Mouse (Mus musculus) kidney, adult 11 months (tissue): ENCODE measurements at regions not wholly inside any gene's neighbourhood (a gene's known extent, or its start where the extent isn't known, plus 50 kb on each side); places are given as distances from the start of the nearest gene placed in this dataset.

Experiments used
- DNase-seq: peaks from one replicate; pipeline ENCODE4 v3.0.0; 2022

DNA sequence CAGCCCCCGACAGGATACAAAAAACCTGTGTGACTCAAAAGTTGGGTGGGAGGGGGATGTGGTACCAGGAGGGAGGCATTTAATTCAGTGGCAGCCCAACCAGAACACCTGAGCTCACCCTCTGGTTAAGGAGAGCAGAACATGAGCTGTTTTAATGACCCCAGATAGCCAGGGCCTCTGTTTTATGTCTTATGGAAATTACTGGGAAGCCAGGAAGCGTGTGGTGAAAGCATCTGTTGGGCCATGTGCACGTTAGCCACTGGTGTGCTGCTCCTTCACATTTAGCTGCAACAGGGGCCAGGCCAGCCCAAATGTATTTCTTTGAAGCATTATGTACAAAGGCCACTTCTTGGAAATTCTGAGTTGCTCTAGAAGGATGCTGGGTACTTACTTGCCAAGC lies 308.2 kb upstream of the Hnrnpa3 start:
- no peak for DNase-seq

DNA sequence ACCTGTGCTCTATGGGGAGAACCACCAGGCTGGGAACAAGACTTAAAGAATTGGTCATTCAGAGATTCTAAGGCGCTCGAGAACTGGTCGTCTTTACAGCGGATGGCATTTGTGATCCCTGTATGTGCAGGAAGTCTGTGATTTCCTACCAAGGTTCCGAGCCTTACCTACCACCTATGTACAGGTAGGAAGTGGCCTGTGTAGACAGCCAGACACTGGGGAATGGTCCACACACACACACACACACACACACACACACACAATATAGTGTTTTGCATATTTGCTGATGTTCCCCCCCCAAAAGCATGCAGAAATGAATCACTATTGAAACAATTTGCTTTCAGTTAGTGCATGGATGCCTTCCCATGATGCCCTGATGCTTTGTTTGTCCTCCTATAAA lies 307.1 kb upstream of the Hnrnpa3 start:
- DNase-seq, result no peak

DNA sequence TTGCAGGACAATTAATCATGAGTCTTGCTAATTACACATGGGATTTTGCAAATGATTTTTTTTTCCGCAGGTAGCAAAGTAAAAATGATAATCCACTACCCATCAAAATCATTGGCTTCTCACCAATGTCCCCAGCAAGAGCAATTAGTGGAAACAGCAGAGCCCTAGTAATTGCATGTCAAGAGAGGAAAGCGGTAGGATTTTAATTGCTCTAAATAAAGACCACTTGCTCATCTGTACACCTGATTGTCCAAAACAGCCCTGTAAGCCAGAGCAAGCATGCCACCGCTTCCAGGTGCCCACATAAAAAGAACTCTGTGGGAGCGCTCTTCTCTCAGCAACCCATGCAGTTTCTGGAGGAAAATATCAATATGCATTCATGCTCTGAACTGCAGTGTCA lies 306.5 kb upstream of the Hnrnpa3 start:
- DNase-seq, result no peak

DNA sequence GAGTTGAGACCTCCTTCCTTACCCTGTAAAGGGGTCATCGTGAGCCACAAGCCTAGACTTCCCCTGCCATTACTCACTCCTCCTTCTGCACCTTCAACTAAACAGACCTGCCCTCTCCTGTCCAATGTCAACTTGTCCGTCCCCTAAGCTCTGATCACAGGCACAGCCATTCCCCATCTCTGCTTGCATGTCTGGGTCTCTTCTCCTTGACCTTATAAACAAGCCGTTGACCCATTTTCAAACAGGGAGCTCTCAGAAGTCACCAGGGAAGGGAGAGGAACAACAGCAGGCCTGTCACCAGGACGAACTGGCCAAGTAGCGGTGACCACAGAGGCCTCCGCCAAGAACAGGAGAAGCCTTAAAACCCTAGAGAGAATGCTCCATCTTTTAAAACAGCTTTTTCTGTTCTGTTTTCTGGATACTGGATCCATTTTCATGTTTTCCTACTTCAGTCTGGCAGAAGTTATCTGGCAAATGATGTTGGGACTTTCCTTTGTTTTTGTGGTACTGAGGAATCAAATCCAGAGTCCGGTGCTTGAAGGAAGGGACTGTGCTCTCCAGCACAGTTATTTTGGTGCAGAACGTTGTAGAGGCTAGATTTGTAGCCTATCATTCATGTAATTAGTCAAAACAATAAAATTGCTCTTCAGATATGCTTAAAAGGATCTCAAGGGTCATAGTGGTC lies 302.2 kb upstream of the Hnrnpa3 start:
- DNase-seq, result no peak

GRCm38 (mm10) chr2:75357516-75357915 lies 301.5 kb upstream of the Hnrnpa3 start:
- DNase-seq, result no peak

DNA sequence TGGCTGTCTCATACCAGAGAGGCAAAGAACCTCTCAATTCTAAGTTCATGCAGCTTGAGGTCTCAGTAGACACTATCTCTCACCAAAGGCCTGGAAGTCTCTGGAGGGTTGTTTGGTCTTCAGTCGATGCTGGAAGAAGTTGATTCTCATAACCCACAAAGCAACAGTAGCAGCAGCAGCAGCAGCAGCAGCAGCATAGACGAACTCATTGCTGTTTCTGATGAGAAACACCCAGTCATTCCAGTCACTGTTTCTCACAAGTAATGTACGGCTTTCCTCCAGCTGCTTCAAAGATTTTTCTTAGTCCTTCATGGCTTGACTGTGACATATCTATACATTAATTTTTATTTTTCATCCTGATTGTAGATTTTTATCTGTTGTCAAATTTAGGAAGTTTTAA lies 298.1 kb upstream of the Hnrnpa3 start:
- DNase-seq, result no peak

- no peak for DNase-seq
Observed at GRCm38 (mm10) chr2:75376666-75377065, 282.4 kb upstream of the Hnrnpa3 start.

- no peak for DNase-seq
Observed at GRCm38 (mm10) chr2:75385551-75386263, 273.4 kb upstream of the Hnrnpa3 start.

GRCm38 (mm10) chr2:75386636-75387035 lies 272.4 kb upstream of the Hnrnpa3 start:
- no peak for DNase-seq

DNA sequence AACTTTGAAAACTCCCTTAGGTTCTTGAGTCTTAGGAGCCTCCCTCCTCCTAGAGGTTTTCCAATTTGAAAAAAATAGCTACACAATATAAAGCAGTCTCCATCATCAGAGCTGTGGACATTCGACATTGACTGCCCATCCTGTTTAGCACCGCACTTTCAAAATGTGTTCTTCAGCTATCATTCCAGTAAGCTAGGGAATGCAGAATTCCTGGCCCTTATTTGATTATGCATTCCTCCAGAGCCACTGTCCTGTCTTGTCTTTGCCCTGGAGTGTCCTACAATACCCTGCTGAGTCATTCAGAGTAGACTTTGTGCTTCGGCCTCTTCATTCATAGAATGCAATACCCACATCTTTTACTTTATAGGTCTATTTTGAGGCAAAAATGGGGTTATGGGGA lies 267.0 kb upstream of the Hnrnpa3 start:
- DNase-seq, result no peak

DNA sequence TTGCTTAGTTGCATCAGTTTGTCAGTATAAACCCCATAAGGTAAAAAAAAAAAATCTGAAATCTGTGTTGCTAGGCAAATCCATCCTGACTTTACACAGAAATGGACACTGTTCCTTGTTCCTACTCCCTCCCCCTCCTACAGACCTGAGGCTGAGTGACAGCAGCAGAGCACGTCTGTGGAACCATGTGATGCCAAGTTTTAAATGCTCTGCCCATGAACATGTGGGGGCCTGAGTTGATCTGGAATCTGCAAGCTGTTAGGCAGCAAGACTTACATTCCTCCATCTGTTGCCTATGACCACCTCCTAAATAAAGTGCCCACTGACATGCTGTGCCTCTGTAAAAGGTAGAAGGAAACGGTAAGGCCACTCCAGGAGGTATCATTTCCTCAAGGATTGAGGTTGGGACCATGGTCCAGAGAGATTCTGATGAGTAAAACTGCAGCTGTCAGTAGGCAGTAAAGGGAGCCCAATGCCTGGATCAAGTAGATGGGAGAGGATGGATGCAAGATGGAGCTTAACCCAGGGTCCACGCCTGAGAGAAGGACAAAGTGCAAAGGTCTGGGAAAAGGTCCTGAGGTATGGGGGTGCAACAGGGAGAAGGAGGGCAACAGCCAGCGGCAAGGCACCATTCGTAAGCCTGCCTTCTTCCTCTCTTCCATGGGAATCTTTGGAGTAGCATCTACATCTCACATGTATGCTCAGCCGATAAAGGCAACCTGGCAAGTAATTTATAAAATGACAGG lies 264.0 kb upstream of the Hnrnpa3 start:
- no peak for DNase-seq

DNA sequence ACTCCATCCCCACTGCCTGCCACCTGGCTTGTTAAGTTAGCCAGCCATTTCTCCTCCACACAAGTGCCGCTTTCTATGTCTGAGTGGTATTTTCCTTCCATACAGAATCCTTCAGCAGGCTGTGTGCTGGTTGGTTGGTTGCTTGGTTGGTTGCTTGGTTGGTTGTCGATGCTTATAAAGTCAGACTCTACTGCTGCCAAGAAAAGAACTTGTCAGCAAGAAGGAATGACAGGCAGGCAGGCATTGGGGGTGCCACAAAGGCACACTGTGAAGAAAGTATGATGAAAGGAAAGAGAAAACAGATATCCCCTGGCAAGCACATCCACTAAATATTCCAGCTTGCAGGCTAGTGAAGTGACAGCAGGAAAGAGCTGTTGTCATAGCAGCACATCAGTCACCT lies 263.0 kb upstream of the Hnrnpa3 start:
- no peak for DNase-seq

DNA sequence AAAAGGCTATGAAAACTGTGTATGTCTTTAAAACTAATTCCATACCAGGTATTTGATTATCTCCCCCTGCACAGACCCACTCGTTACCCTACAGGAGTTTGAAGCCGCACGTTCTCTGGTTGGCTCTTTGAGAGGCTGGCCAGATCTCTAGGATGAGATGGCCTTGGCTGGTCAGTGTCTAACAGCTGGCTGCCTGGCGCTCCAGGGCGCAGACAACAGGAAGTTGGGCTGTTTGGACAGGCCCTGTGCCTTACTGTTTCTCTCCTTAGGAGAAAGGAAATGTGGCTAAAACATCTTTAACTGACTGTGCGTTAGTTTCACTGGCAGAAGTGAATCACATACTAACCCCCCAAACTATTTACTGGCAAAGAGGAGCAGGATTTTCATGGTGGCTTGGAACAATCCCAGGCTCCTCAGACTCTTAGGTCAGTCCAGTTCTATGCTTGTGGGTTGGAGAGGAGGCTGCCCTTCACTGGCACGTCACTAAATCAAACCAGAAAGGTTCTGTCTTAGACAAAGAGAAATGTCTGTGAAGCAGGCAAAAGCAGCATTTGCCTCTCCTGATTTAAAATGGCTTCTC lies 258.7 kb upstream of the Hnrnpa3 start:
- no peak for DNase-seq

DNA sequence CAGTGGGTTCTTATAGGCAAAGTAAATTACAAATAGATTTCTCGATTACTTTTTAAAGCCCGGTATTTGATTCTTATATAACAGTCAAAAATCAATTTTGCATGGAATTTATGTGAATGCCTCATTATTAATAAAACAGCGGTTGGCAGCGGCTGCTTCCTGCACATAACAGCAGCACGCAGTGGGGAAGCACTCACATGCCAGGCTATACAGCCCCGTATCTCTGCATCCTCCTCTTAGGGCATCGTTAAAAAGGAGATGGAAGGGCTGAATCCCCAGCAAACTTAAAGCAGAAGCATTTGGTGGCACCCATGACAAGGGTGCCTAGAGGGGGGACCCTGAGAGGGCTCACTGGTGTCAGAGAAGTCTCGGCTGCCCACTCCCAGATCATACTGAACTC lies 255.3 kb upstream of the Hnrnpa3 start:
- DNase-seq, result no peak

- DNase-seq, result no peak
Observed at GRCm38 (mm10) chr2:75405524-75406214, 253.4 kb upstream of the Hnrnpa3 start.

- DNase-seq, result no peak
Observed at GRCm38 (mm10) chr2:75406721-75407455, 252.2 kb upstream of the Hnrnpa3 start.

DNA sequence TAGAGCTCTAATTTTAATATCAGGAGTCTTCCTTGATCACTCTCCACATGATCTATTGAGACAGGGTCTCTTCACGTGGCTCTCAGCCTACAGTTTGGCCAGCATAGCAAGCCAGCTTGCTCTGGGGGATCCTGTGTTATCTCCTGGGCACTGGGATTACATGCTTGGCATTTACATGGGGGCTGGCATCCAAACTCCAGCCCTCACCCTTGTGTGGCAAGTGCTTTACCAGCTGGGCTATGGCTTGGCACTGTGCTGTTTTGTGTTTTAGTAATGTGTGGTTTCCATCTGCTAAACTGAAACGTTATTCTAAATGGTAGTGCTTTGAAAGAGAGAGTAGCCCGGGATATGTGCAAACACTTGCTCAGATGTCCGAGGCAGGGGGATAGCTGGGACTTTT lies 251.5 kb upstream of the Hnrnpa3 start:
- no peak for DNase-seq

- no peak for DNase-seq
Observed at GRCm38 (mm10) chr2:75408016-75408415, 251.0 kb upstream of the Hnrnpa3 start.

DNA sequence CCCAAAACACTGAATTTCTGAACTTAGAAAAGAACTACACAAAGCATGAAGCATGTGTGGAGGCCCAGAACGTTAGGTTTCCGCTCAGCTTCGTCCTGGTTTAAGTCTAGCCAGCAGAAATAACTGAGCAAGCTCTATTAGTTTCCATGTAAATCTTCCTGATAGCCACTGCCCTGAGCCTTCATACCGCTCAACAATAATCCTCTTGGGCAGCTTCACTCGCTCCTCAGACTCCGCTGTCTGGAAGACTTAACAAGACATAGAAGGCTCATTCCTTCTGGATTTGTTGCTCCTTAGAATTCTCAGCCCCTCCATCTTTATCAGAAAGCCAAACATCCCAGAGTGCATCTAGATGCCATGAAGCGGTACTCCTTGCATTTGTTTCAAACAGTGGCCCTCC lies 249.3 kb upstream of the Hnrnpa3 start:
- DNase-seq, result no peak

- DNase-seq, result no peak
Observed at GRCm38 (mm10) chr2:75412735-75413134, 246.3 kb upstream of the Hnrnpa3 start.

GRCm38 (mm10) chr2:75418689-75419088 lies 240.4 kb upstream of the Hnrnpa3 start:
- DNase-seq, result no peak

GRCm38 (mm10) chr2:75419142-75419541 lies 239.9 kb upstream of the Hnrnpa3 start:
- no peak for DNase-seq
